Mouse (Mus musculus): ENCODE measurements around the gene Nt5dc1. TPM values are rescaled to one million over a fixed set of nuclear protein-coding genes. Genes with fewer than 3 reads are reported as not detected.
A peak's percentile ranks its signal among the peaks of the same experiment; 100 is the strongest.

The Nt5dc1 gene
- total and polyA plus RNA-seq, 3 experiments = 4.0 to 10.6 (median 10.0) TPM

DNA sequence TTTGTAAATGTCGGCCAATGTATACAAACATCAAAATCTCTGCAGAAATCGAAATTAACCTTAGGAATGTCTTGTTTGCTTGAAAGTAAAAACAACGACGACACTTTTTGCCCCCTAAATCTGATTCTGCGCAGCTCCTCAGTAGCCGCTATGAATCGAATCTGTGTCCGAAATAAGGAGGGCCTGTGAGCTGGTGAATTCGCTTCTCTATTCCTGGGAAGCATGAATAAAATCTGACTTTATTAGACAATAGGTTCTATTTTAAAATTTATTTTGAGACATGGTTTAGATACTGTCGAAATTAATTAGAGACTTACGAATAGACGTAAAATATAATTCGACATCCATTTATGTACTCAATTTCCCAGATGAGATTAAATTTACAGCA is 121.4 kb downstream of the Nt5dc1 start:
- peak overlapping the region; percentile 79 for H3K27ac ChIP-seq
- intact Hi-C loops (cut with DNase I) = loop anchor here (1.0 kb wide), 1 partner anchor 15 kb away; the partner anchor contains the start of gene Tspyl1
- TF ChIP-seq CTCF (IDR thresholded peaks at IDR 0.05) = no peak

DNA sequence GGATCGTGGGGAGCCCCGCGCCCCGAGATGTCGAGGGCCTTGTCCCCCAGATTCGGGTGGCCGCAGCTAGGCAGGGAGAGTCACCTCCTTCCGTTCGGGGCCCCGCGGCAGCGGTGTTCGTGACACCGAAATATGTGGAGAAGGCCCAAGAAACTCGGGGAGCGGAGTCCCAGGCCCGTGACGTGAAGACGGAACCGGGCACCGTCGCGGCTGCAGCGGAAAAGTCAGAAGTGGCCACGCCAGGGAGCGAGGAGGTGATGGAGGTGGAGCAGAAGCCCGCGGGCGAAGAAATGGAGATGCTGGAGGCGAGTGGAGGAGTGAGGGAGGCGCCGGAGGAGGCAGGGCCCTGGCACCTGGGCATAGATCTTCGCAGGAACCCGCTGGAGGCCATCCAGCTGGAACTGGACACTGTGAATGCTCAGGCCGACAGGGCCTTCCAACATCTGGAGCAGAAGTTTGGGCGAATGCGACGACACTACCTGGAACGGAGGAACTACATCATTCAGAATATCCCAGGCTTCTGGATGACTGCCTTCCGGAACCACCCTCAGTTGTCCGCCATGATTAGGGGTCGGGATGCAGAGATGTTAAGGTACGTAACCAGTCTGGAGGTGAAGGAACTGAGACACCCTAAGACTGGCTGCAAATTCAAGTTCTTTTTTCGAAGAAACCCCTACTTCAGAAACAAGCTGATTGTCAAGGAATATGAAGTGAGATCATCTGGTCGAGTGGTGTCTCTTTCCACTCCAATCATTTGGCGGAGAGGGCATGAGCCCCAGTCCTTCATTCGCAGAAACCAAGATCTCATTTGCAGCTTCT is 135.7 kb downstream of the Nt5dc1 start:
- 3% methylated on average over 47 of the region's 47 CpGs for WGBS
- H3K36me3 ChIP-seq (ENCODE audit: control insufficient read depth, insufficient read depth, low read length) = peaks cover 14% of the 10 kb centered on the region
- peaks cover 3% of the 10 kb centered on the region for H3K4me1 ChIP-seq (ENCODE audit: control insufficient read depth, insufficient read depth, low read length)
- 0 out of 2 replicates have a peak, but pooled peaks have one; percentile 11 for TF ChIP-seq EP300 (IDR thresholded peaks at IDR 0.05; ENCODE audit: insufficient read depth, low read depth, low read length)
- TF ChIP-seq CTCF (IDR thresholded peaks at IDR 0.05) = no peak
- intact Hi-C loops (cut with DNase I) = loop anchor here (1.0 to 5.0 kb wide), 6 partner anchors 15 to 263 kb away; partner anchors contain the start of genes Calhm5, Nt5dc1, Rwdd1 and Trappc3l
- peak; percentile 75 to 76 for DNase-seq
- H3K27ac ChIP-seq = peak overlapping the region; percentile 96
- H3K27me3 ChIP-seq (ENCODE audit: control insufficient read depth, insufficient read depth, low read length) = no peaks in the 10 kb centered on the region
- H3K9ac ChIP-seq (ENCODE audit: low read depth, low read length) = peak overlapping the region; percentile 98
- H3K79me2 ChIP-seq (replicated peaks; ENCODE audit: control insufficient read depth, insufficient read depth, low read length) = peaks cover 4% of the 10 kb centered on the region; the same call in 1 of the 2 replicates
- H3K4me3 ChIP-seq = peak overlapping the region; percentile 94

More for the DNA sequence above, 121.4 kb downstream of the Nt5dc1 start:
- 7% methylated on average over 13 of the region's 13 CpGs for WGBS
- Histone ChIP-seq H3K4me1 (ENCODE audit: control insufficient read depth, insufficient read depth, low read length) (peaks cover 2% of the 10 kb centered on the region; the same call in 1 of the 2 replicates), H3K79me2 (replicated peaks; ENCODE audit: control insufficient read depth, insufficient read depth, low read length) (no peaks in the 10 kb centered on the region), H3K27me3 (ENCODE audit: control insufficient read depth, insufficient read depth, low read length) (no peaks in the 10 kb centered on the region), H3K36me3 (ENCODE audit: control insufficient read depth, insufficient read depth, low read length) (no peaks in the 10 kb centered on the region; the same call in 1 of the 2 replicates), H3K9ac (ENCODE audit: low read depth, low read length) (peak overlapping the region; percentile 62), H3K4me3 (peak overlapping the region; percentile 86)
- DNase-seq = no peak

DNA sequence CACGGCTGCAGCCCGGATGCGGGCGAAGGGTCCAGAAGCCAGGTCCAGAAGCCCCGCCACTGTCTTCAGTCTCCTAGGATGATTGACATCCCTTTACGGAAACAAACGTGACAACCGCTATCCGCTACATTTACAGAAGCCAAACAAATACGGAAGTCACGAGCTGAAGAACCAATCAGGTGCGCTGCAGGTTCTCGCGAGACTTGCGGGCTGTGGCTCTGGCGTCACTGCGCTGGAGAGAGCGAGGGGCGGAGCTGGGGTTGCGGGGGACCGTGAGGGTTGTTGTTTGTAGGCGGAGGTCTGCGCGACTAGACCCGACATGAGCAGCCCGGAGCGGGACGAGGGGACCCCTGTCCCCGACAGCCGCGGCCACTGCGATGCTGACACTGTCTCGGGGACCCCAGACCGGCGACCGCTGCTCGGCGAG is 136.4 kb downstream of the Nt5dc1 start, which contains the start of gene Tspyl1:
Gene Tspyl1 (plus strand): TSS at position 229 of the 427 bp plus-strand sequence.
- peaks cover 4% of the 10 kb centered on the region; the same call in 1 of the 2 replicates for H3K79me2 ChIP-seq (replicated peaks; ENCODE audit: control insufficient read depth, insufficient read depth, low read length)
- WGBS = under 1% methylated on average over 38 of the region's 38 CpGs
- peaks cover 12% of the 10 kb centered on the region for H3K36me3 ChIP-seq (ENCODE audit: control insufficient read depth, insufficient read depth, low read length)
- intact Hi-C loops (cut with DNase I) = loop anchor here (1.0 to 5.0 kb wide), 6 partner anchors 15 to 245 kb away; partner anchors contain the start of genes Calhm5, Nt5dc1, Trappc3l and Tspyl4
- H3K9ac ChIP-seq (ENCODE audit: low read depth, low read length) = peak within 1 kb of the TSS; percentile 98
- DNase-seq = peak; percentile 97 to 98
- H3K4me1 ChIP-seq (ENCODE audit: control insufficient read depth, insufficient read depth, low read length) = peaks cover 3% of the 10 kb centered on the region
- H3K27ac ChIP-seq = peak within 1 kb of the TSS; percentile 96
- H3K4me3 ChIP-seq = peak within 1 kb of the TSS; percentile 94
- TF ChIP-seq CTCF (IDR thresholded peaks at IDR 0.05) (no peak), EP300 (IDR thresholded peaks at IDR 0.05; ENCODE audit: insufficient read depth, low read depth, low read length) (peak; percentile 76), POLR2A (IDR thresholded peaks at IDR 0.05; ENCODE audit: insufficient read depth, low read depth, low read length) (peak; percentile 86)
- H3K27me3 ChIP-seq (ENCODE audit: control insufficient read depth, insufficient read depth, low read length) = no peaks in the 10 kb centered on the region

DNA sequence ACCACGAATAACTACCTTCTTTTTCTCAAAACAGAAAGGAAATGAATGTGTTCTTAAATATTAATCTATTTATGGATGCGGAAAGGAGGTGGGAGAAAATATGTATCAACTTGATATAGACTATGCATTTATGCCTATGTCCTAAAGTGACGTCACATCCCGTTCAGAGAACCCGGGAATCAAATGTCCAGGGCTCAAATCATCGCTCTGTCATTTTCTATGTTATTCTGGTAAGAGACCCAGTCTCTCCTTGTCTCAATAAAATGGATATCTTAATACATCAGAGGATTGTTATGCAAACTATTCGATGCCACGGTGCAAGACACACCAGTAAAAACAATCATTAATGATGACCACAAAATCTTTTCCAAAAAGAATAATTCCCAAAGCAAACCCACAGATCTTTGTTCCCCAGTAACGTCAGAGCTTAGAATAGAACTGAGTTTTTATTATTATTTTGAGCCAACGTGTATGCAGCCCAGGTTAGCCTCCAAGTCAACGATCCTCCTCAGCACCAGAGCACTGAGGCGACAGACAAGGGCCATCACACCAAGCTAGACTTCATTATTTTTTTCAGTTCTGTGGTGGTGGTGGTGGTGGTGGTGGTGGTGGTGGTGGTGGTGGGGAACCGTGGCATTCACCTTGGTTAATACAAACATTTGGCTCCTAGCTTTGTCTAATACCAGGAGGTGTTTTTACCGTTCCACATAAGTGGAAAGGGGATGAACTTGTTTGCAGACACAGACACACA is 137.0 kb downstream of the Nt5dc1 start:
- Histone ChIP-seq H3K4me3 (peak overlapping the region; percentile 94), H3K4me1 (ENCODE audit: control insufficient read depth, insufficient read depth, low read length) (peaks cover 3% of the 10 kb centered on the region), H3K36me3 (ENCODE audit: control insufficient read depth, insufficient read depth, low read length) (peaks cover 12% of the 10 kb centered on the region), H3K79me2 (replicated peaks; ENCODE audit: control insufficient read depth, insufficient read depth, low read length) (peaks cover 4% of the 10 kb centered on the region; the same call in 1 of the 2 replicates), H3K27ac (peak overlapping the region; percentile 96), H3K27me3 (ENCODE audit: control insufficient read depth, insufficient read depth, low read length) (no peaks in the 10 kb centered on the region), H3K9ac (ENCODE audit: low read depth, low read length) (peak overlapping the region; percentile 81)
- WGBS = 7% methylated on average over 14 of the region's 14 CpGs
- TF ChIP-seq POLR2A (IDR thresholded peaks at IDR 0.05; ENCODE audit: insufficient read depth, low read depth, low read length) (no peak), EP300 (IDR thresholded peaks at IDR 0.05; ENCODE audit: insufficient read depth, low read depth, low read length) (no peak), CTCF (IDR thresholded peaks at IDR 0.05) (no peak)
- no peak for DNase-seq
- intact Hi-C loops (cut with DNase I) = loop anchor here (2.0 to 5.0 kb wide), 5 partner anchors 46 to 244 kb away; partner anchors contain the start of genes Calhm5, Nt5dc1 and Trappc3l

DNA sequence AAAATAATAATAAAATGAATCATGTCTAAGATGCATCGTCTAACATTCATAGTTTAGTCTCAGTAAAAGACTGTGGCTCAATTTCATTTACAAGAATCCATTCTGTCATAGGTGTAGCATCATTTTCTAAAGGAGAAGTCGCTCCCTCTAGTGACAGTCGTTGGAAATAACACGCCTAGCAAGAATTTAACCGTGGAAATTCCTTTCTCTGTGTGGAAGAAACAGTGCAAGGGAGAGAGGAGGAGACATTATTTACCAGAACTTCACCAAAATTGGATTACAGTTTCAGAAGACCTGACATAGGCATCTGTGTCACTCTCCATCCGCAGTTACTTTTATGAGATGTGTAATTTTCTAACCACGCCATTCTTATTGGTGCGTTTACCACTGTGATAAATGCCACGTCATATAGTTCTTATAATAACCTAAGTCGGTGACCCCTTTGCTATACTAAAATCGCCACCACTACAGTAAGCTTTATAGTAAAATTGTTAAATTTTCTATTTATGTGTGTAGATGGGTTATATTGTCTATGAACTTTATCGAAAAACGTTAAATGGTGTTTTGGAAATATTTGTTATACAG is 137.7 kb downstream of the Nt5dc1 start:
- WGBS = 14% methylated on average over 13 of the region's 13 CpGs
- Histone ChIP-seq H3K27ac (peak overlapping the region; percentile 96), H3K79me2 (replicated peaks; ENCODE audit: control insufficient read depth, insufficient read depth, low read length) (peaks cover 4% of the 10 kb centered on the region; the same call in 1 of the 2 replicates), H3K4me1 (ENCODE audit: control insufficient read depth, insufficient read depth, low read length) (peaks cover 3% of the 10 kb centered on the region), H3K27me3 (ENCODE audit: control insufficient read depth, insufficient read depth, low read length) (no peaks in the 10 kb centered on the region), H3K4me3 (peak overlapping the region; percentile 94), H3K9ac (ENCODE audit: low read depth, low read length) (peak overlapping the region; percentile 51; the same call in 1 of the 2 replicates), H3K36me3 (ENCODE audit: control insufficient read depth, insufficient read depth, low read length) (peaks cover 12% of the 10 kb centered on the region)
- intact Hi-C loops (cut with DNase I) = loop anchor here (2.0 to 5.0 kb wide), 5 partner anchors 47 to 243 kb away; partner anchors contain the start of genes Calhm5, Nt5dc1 and Trappc3l
- peak in 1 of 2 experiments; percentile 24 for DNase-seq
- TF ChIP-seq POLR2A (IDR thresholded peaks at IDR 0.05; ENCODE audit: insufficient read depth, low read depth, low read length) (no peak), CTCF (IDR thresholded peaks at IDR 0.05) (peak; percentile 92; the same call in 1 of the 2 replicates), EP300 (IDR thresholded peaks at IDR 0.05; ENCODE audit: insufficient read depth, low read depth, low read length) (no peak)
